Mouse (Mus musculus) cortical plate, adult 2 months (tissue): ENCODE measurements around the gene Mpv17l.

Experiments
- CTCF ChIP-seq: fragments of 200-500 bp; IDR thresholded peaks from 2 replicates; pipeline ENCODE4 v1.5.1; 2011; ENCODE audit warnings: mild to moderate bottlenecking, control low read depth, low read length; ENCODE audit not compliant: insufficient read depth; ENCODE audit errors: extremely low read depth
- POLR2A ChIP-seq: fragments of 200-500 bp; IDR thresholded peaks from 2 replicates; pipeline ENCODE4 v1.6.1; 2011; ENCODE audit warnings: mild to moderate bottlenecking, low read length, control low read depth; ENCODE audit not compliant: insufficient read depth; ENCODE audit errors: extremely low read depth

DNA sequence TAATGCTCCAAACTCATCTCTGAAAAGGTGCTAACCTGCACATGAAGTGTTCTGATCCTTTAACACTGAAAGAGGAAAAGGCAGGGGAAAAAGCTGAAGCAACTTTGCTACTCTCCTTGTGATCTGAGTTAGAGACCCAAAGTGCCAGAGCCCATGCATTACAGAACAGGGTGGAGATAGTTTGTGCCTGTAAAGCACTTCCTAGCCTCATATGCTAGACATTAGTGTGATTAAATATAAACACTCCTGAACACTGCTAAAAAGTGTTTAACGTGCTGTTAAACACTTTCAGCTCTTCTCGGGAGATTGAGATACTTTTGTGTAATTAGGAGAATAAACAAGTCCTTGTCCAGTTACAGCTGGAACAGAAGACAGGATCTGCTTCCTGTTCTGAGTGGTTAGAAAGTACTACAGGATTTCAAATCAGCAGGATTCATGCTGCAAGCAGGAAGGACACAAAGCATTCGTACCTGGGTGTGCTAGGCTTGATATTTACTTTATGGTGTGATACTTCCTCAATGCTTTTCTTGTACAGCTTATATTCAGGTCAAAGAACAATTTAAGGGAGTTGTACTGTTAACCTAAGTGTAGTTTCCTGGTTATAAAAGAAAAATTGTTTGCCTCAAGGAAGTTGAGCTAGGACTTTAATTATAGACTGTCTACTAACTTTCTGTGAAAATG lies 19.7 kb upstream of the Mpv17l start:
- TF ChIP-seq POLR2A (no peak), CTCF (no peak)
